Mouse (Mus musculus): ENCODE results near the gene Otp. TPM values are rescaled to one million over a fixed set of nuclear protein-coding genes. Genes with fewer than 3 reads are reported as not detected.

Gene Otp
- not detected for total RNA-seq (2021)
- long read RNA-seq, experiment 1, result 0 reads
- long read RNA-seq, experiment 2, result 0 reads

DNA sequence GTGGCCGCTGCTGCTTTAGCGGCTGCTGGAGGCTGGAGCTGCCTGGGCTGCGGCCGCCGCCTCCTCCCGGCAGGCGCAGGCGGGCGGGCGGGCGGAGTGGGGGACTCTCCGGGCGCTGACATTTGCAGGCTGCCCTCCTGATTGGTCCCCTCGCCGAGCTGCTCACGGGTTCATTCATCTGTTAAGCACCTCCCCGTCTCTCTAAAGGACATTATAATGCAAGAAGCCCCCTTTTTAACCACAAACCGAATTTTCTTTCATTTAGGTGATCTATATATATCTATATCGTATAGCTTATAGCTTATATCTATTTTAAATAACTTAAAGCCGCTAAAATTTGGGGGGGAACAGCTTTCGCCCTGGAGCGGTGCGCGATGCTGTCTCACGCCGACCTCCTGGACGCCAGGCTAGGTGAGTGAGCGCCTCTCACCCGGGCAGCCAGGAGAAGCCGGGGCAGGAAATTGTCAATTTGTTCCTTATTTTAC, at the start of gene Otp:
Gene Otp, plus strand, starts transcription at position 207 of the 485 bp plus-strand sequence.
- DNase-seq, result no peak

DNA sequence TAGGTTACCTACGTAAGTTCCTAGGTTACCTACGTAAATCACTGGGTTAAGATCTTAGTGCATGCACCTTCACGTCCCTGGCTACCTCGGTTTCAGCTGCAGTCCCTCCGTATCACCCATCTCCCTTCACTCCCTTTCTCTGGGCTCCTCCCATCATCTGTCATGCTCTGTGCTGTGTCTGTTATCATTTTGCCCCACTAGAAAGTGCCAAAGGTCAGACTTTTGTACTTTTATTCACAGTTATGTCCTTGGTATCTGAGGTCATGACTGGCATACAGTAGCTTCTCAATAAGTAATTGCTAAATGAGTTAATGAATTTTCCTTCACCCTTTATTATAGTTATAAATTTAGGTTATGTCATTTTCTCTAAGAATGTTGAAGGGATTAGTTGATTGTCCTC, 49.0 kb upstream of the Otp start:
- no peak for DNase-seq

DNA sequence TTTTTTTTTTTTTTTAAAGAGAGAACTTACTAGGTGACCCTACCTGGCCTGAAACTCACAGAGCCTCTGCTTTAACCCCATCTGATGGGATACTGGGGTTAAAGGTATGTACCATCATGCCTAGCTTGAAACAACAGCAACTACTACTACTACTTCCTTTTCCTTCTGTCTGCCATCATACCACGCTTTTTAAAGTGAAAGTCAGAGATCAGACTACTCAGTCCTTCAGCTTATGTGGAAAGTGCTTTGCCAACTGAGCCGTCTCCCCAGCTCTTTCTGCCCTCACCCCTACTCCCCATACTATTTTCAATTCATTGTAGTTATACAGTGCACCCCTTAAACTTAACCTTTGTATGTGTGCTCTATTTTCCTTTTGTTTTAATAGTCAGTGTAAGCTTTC, 48.4 kb upstream of the Otp start:
- DNase-seq, result no peak

DNA sequence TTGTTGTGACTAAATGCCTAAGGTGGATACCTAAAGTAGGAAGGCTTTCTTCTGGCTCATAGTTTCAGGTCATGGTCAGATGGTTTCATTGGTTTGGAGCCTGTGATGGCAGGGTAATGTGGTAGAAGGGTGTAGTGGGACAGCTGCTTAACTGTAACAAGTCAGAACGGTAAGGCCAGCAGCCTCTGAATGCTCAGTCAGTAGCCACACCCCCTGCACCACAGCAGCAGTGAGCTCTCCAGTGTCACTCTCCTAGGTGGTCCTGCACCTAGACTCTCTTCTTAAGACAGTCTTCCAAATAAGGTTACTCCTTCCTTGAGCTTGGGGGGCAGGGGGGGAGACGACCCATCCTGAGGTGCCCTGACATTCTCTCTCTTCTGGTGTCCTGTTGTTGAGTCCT, 47.6 kb upstream of the Otp start:
- DNase-seq, result no peak

DNA sequence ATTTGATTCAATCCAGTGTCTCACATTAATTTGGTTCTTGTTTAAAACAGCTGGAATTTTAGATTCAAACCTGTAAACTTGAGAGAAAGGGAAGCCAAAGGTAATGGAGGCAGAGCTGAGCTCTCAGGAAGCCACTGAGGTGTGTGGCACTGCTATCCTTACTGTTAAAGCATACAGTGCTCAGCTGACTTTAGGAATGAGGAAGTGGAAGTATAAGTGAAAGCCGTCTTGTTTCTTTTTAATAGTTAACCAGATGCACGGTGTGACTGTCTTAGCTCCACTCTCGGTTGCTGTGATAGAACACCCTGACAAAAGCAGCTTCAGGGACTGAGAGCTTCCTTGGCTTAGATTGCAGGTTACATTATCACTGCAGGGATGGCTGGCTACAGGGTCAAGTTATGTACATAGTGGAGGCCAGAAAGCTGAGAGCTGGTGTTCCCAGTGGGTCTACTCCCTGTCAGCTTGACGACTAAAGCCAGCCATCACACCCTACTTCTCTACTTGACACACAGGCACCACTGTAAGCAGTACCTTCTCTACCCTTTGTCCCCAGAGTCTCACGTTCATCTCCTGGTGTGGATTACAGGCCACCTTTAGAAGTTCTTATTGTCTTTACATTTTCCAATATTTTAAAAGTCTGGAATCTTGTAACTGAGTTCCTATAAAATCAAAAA, 37.2 kb upstream of the Otp start:
- no peak for DNase-seq

GRCm38 (mm10) chr13:94838756-94839337, 36.6 kb upstream of the Otp start:
- no peak for DNase-seq

GRCm38 (mm10) chr13:94843236-94843635, 32.2 kb upstream of the Otp start:
- no peak for DNase-seq

- no peak for DNase-seq
Observed at GRCm38 (mm10) chr13:94847870-94848269, 27.5 kb upstream of the Otp start.

GRCm38 (mm10) chr13:94849351-94849750, 26.1 kb upstream of the Otp start:
- DNase-seq, result no peak

DNA sequence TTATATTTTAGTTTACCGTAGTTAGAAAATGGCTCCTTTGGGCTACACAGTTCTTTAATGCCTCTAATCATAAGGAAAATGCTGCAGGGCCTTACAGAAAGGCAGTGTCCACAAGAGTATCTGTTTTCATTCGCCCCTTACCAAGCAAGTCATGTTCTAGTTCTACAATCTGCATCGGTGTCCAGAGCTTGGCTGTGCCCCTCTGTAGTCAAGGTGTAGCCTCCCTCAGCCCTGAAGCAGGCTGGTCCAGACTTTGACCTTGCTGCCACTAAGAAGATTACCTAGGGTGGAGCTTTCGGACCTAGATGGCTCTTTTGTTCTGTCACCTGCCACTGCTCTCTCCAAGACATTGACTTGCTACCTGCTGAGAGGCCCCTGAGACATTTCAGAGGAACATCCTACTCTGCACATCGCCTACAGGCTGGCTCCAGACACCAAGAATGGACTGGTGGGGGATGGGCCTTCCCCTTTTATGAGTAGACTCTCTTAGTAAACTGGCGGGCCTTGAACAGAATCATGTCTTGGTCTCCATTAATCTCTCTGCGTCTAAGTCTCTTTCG, 17.3 kb upstream of the Otp start:
- DNase-seq, result no peak

- no peak for DNase-seq
Observed at GRCm38 (mm10) chr13:94859256-94859655, 16.1 kb upstream of the Otp start.

GRCm38 (mm10) chr13:94862491-94863230, 12.7 kb upstream of the Otp start:
- no peak for DNase-seq

GRCm38 (mm10) chr13:94866906-94867305, 8.5 kb upstream of the Otp start:
- DNase-seq, result no peak

DNA sequence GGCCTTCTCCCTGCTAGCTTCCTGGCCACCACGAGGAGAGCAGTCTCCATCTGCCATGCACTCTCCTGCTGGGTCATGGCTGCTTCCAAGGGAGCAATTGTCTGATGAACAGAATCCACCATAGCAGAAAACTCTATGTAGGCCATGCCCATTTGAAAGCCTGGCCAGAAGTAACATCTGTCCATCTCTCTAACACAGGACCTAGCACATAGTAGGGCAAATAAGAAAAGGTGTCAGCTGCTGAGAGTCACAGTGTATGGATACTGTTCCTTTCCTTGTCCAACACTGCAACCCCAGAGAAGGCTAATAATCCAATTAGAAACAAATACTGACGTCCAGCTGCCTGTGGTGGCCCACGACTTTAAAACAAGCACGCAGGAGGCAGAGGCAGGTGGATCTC, 7.6 kb upstream of the Otp start:
- no peak for DNase-seq

GRCm38 (mm10) chr13:94868478-94868950, 6.9 kb upstream of the Otp start:
- DNase-seq, result peak; percentile 77

DNA sequence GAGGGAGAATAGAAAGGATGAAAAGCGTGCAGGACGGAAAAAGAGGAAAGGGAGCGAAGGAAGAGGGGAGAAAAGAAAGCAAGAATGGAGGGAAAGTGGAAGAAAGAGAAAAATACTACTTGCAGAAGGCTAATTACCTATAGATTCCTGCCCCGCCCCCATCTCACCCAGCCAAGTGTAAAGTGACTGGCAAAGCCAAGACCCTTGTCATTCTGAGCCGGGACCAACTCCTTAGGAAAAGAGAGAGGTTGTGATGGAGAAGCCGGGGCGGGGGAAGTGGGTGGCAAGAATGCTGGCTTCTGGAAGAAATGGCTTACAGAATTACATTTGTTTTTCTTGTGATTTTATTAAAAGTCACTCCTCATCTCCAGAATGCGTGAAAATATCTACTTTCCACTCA, 5.9 kb upstream of the Otp start:
- no peak for DNase-seq

DNA sequence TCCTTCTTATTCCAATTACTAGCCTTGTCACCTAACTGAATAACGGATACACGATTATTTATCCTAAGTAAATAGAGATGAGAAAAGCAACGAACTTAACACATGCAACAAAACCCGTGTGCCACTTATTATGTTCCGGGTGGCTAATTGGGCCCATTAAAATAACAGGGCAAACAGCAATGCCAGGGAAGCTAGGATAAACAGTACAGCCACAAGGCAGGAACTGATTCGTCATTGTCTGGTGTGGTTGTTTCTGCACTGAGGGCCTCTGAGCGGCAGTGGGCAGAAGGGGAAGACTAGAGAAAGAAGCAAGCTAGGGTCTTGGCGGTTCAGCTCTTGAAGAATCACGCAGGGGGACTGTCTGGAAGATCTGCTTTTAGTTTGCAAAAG, 5.3 kb upstream of the Otp start:
- DNase-seq, result no peak

- DNase-seq, result no peak
Observed at GRCm38 (mm10) chr13:94870461-94871186, 4.8 kb upstream of the Otp start.

GRCm38 (mm10) chr13:94871806-94872320, 3.5 kb upstream of the Otp start:
- no peak for DNase-seq

- DNase-seq, result no peak
Observed at GRCm38 (mm10) chr13:94872439-94872838, 3.0 kb upstream of the Otp start.

DNA sequence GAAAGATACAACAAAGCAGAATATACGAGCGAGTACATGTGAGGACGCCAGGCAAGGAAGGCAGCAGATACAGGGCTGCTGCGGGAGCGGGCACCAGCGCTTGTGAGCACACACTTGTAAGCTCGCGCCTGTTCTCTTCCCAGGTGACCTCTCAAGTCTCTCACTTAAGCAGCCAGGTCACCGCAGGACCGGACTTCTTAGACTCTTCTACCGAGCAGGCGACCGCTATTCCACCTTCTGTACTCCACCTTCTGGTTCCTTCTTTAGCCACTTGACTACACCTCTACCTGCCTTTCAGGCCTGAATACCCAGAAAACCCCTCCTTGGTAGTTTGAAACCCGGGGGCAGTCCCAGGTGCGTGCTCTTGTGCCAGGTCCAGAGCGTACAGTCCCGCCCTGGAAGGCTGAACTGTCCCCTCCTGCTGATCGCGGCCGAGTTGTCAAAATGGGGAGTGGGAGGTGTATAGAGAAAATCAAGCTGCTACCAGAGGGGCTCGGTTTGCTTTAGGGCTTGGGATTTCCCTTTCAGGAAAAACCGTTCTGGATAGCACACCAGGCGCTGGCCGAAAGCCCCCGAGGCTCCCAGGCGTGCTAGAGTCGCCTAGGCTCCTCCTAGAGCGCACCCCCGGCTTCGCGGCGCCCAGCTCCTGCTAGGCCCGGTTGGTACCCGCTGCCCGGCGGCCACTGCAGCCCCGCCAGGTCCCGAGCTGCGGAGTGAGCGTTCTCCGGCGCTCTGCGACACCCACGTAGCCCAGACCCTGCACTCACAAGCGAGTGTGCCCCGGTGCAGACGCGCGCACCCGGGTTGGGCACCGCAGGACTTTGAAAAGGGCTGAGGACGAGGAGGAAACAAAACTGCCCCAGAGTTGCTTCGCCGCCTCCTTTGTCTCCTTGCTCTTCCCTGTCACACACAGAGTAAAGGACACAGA, 2.0 kb upstream of the Otp start:
- DNase-seq, result no peak

Data from gastrocnemius, postnatal 10 days (tissue).